Mouse (Mus musculus): ENCODE results near the gene Hmgb1. TPM values are rescaled to one million over a fixed set of nuclear protein-coding genes. Genes with fewer than 3 reads are reported as not detected.
A peak's percentile ranks its signal among the peaks of the same experiment; 100 is the strongest.

Hmgb1 gene
- polyA plus RNA-seq, 1 experiment from 2014 or later = 1,278 TPM

DNA sequence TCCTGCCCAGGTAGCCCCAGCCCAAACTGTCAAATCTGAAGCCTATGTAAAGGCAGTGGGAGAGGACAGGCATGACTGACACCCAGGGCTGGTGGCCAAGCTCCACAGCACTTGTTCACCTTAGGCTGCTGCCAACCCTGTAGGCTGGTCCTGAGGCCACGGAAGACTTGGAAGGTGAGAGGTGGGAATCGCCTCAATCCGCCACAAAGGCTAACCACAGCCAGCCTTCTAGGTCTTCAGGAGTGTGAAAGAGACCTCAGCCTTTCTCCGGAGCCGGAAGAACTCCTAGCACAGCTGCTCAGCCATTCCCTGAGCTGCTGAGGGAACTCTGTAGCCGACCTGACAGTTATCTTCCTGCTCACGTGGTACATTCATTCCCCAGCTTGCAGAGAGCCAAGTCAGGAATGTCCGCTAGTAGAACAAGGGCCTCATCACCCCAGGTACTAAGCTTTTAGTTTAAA lies 116.8 kb downstream of the Hmgb1 start:
- Histone ChIP-seq H3K4me3 (ENCODE audit: low read depth, low read length) (peak overlapping the region; percentile 39), H3K27ac (ENCODE audit: low read depth, low read length) (no peak overlapping the region), H3K9me3 (ENCODE audit: control insufficient read depth, low read length) (no peaks in the 10 kb centered on the region), H3K4me2 (peak overlapping the region; percentile 65), H3K27me3 (replicated peaks; ENCODE audit: control insufficient read depth, insufficient read depth, low read length) (no peaks in the 10 kb centered on the region), H3K4me1 (replicated peaks; ENCODE audit: control insufficient read depth, insufficient read depth, low read length) (peaks cover 3% of the 10 kb centered on the region; the same call in 1 of the 2 replicates), H3K36me3 (ENCODE audit: control insufficient read depth, insufficient read depth, low read length) (no peaks in the 10 kb centered on the region), H3K9ac (ENCODE audit: low read depth, low read length) (peak overlapping the region; percentile 49; the same call in 1 of the 2 replicates)
- DNase-seq (ENCODE audit: low spot score) = no peak
- peak; percentile 51; the same call in 1 of the 2 replicates for ATAC-seq (replicated peaks; ENCODE audit: low FRiP score)
- WGBS = 46% methylated on average over 8 of the region's 8 CpGs

- Histone ChIP-seq H3K4me3 (ENCODE audit: low read depth, low read length) (no peak overlapping the region), H3K9ac (ENCODE audit: low read depth, low read length) (no peak overlapping the region), H3K4me1 (replicated peaks; ENCODE audit: control insufficient read depth, insufficient read depth, low read length) (peaks cover 3% of the 10 kb centered on the region; the same call in 1 of the 2 replicates), H3K9me3 (ENCODE audit: control insufficient read depth, low read length) (no peaks in the 10 kb centered on the region), H3K4me2 (no peak overlapping the region), H3K27ac (ENCODE audit: low read depth, low read length) (no peak overlapping the region), H3K27me3 (replicated peaks; ENCODE audit: control insufficient read depth, insufficient read depth, low read length) (no peaks in the 10 kb centered on the region), H3K36me3 (ENCODE audit: control insufficient read depth, insufficient read depth, low read length) (no peaks in the 10 kb centered on the region)
- DNase-seq (ENCODE audit: low spot score) = no peak
- WGBS = 89% methylated on average over 1 of the region's 1 CpGs
- ATAC-seq (replicated peaks; ENCODE audit: low FRiP score) = no peak
These were observed 121.5 kb downstream of the Hmgb1 start for GRCm38 (mm10) chr5:149062833-149063232.

GRCm38 (mm10) chr5:149053352-149054168 lies 130.7 kb downstream of the Hmgb1 start:
- H3K36me3 ChIP-seq (ENCODE audit: control insufficient read depth, insufficient read depth, low read length) = peaks cover 5% of the 10 kb centered on the region; the same call in 1 of the 2 replicates
- peak overlapping the region; percentile 93 for H3K4me3 ChIP-seq (ENCODE audit: low read depth, low read length)
- ATAC-seq (replicated peaks; ENCODE audit: low FRiP score) = peak; percentile 68
- no peaks in the 10 kb centered on the region for H3K27me3 ChIP-seq (replicated peaks; ENCODE audit: control insufficient read depth, insufficient read depth, low read length)
- peaks cover 11% of the 10 kb centered on the region for H3K4me1 ChIP-seq (replicated peaks; ENCODE audit: control insufficient read depth, insufficient read depth, low read length)
- peak overlapping the region; percentile 100 for H3K9ac ChIP-seq (ENCODE audit: low read depth, low read length)
- DNase-seq (ENCODE audit: low spot score) = no peak
- no peaks in the 10 kb centered on the region for H3K9me3 ChIP-seq (ENCODE audit: control insufficient read depth, low read length)
- peak overlapping the region; percentile 99 for H3K27ac ChIP-seq (ENCODE audit: low read depth, low read length)
- peak overlapping the region; percentile 82 for H3K4me2 ChIP-seq
- WGBS = 5% methylated on average over 32 of the region's 34 CpGs

DNA sequence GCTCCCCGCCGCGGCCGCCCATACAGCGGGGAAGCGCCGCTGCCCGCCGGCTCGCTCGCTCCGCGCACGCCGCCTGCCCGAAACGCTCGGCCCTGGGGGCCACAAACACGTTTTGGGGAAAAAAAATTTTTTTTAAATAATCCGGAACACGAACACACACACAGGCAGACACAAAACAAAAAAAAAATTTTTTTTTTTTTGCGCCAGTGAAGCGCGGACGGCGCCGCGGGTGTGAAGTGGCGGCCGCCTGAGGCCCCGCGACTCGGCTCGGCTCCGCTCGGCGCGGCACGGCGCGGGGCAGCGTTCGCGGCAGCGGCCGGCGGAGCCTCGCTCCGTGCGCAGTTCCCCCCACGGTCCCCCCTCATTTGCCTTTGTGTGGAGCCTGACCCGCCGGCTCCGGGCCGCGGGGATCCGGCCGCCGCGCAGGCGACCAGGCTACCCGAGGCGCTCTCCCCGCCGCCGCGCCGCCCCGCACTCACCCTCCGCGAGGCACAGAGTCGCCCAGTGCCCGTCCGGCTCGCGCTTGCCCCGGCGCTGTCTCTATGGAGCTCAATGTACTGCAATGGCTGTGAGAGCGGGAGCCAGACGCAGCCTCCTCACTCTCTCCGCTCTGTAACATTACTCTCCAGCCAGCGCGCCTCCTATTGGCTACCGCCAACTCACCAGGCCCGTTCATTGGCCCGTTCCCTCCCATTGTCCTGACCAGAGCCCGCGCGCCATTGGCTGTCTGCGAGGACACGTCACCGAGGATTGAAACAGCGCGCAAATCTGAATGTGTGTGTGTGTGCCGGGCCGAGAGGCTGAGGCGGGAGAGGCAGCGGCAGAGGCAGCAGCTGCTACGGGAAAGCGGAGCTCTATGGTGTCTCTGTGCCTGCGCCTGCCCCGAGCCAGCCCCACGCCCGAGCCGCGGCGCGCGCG lies 131.6 kb downstream of the Hmgb1 start:
- peak overlapping the region; percentile 100 for H3K9ac ChIP-seq (ENCODE audit: low read depth, low read length)
- peak overlapping the region; percentile 93 for H3K4me3 ChIP-seq (ENCODE audit: low read depth, low read length)
- H3K36me3 ChIP-seq (ENCODE audit: control insufficient read depth, insufficient read depth, low read length) = peaks cover 5% of the 10 kb centered on the region; the same call in 1 of the 2 replicates
- WGBS = under 1% methylated on average over 99 of the region's 110 CpGs
- no peaks in the 10 kb centered on the region for H3K27me3 ChIP-seq (replicated peaks; ENCODE audit: control insufficient read depth, insufficient read depth, low read length)
- DNase-seq (ENCODE audit: low spot score) (peak; percentile 94), ATAC-seq (replicated peaks; ENCODE audit: low FRiP score) (peak; percentile 96)
- H3K27ac ChIP-seq (ENCODE audit: low read depth, low read length) = peak overlapping the region; percentile 99
- no peaks in the 10 kb centered on the region for H3K9me3 ChIP-seq (ENCODE audit: control insufficient read depth, low read length)
- peaks cover 11% of the 10 kb centered on the region for H3K4me1 ChIP-seq (replicated peaks; ENCODE audit: control insufficient read depth, insufficient read depth, low read length)
- H3K4me2 ChIP-seq = peak overlapping the region; percentile 82

DNA sequence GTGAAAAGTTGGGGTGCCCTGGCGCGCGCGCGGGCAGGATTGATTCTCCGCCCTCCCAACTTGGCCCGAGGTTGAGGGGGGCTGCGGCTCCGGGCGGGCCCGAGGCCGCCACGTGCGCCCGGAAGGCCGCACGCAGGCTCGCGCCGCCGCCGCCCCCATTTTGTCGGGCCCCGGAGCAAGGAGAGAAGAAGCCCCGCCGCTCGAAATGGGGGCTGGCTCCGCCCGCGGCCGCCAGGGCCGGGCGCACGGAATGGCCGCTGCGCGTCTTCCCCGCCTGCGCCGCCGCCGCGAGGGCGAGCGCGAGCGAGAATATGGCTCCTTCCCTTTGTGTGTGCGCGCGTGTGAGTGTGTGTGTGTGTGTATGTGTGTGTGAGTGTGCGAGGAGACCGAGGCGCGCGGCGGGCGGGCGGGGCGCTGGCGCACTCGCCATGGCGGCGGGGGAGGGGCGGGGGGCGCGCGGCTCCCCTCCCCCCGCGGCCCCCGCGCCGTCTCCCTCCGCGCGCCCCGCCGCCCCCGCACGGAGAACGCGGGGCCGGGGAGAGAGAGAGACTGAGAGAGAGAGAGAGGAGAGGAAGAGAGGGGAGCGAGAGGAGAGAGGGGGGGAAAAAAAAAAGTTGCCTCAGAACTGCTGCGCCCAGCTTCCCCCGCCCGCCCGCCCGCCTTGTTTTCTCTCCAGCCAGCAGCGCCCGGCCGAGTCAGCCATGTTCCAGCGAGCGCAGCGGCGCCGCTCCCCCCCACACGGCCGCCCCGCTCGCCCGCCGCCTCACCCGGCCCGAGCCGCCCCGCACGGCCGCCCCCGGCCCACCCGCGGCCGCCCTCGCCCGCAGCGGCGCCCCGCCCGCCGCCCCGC lies 132.5 kb downstream of the Hmgb1 start:
- WGBS = under 1% methylated on average over 74 of the region's 120 CpGs
- H3K36me3 ChIP-seq (ENCODE audit: control insufficient read depth, insufficient read depth, low read length) = peaks cover 7% of the 10 kb centered on the region; the same call in 1 of the 2 replicates
- peak overlapping the region; percentile 99 for H3K27ac ChIP-seq (ENCODE audit: low read depth, low read length)
- peak overlapping the region; percentile 93 for H3K4me3 ChIP-seq (ENCODE audit: low read depth, low read length)
- peak overlapping the region; percentile 71 for H3K4me2 ChIP-seq
- no peaks in the 10 kb centered on the region for H3K27me3 ChIP-seq (replicated peaks; ENCODE audit: control insufficient read depth, insufficient read depth, low read length)
- H3K9me3 ChIP-seq (ENCODE audit: control insufficient read depth, low read length) = no peaks in the 10 kb centered on the region
- H3K9ac ChIP-seq (ENCODE audit: low read depth, low read length) = peak overlapping the region; percentile 100
- DNase-seq (ENCODE audit: low spot score) (peak; percentile 81), ATAC-seq (replicated peaks; ENCODE audit: low FRiP score) (peak; percentile 48)
- peaks cover 11% of the 10 kb centered on the region for H3K4me1 ChIP-seq (replicated peaks; ENCODE audit: control insufficient read depth, insufficient read depth, low read length)

- H3K9ac ChIP-seq (ENCODE audit: low read depth, low read length) = peak overlapping the region; percentile 100
- peaks cover 13% of the 10 kb centered on the region for H3K36me3 ChIP-seq (ENCODE audit: control insufficient read depth, insufficient read depth, low read length)
- ATAC-seq (replicated peaks; ENCODE audit: low FRiP score) (no peak), DNase-seq (ENCODE audit: low spot score) (no peak)
- no peaks in the 10 kb centered on the region for H3K27me3 ChIP-seq (replicated peaks; ENCODE audit: control insufficient read depth, insufficient read depth, low read length)
- peak overlapping the region; percentile 71 for H3K4me2 ChIP-seq
- peak overlapping the region; percentile 99 for H3K27ac ChIP-seq (ENCODE audit: low read depth, low read length)
- WGBS = under 1% methylated on average over 27 of the region's 27 CpGs
- peaks cover 11% of the 10 kb centered on the region for H3K4me1 ChIP-seq (replicated peaks; ENCODE audit: control insufficient read depth, insufficient read depth, low read length)
- H3K4me3 ChIP-seq (ENCODE audit: low read depth, low read length) = peak overlapping the region; percentile 93
- H3K9me3 ChIP-seq (ENCODE audit: control insufficient read depth, low read length) = no peaks in the 10 kb centered on the region
These were observed 133.1 kb downstream of the Hmgb1 start for GRCm38 (mm10) chr5:149051194-149051570.

DNA sequence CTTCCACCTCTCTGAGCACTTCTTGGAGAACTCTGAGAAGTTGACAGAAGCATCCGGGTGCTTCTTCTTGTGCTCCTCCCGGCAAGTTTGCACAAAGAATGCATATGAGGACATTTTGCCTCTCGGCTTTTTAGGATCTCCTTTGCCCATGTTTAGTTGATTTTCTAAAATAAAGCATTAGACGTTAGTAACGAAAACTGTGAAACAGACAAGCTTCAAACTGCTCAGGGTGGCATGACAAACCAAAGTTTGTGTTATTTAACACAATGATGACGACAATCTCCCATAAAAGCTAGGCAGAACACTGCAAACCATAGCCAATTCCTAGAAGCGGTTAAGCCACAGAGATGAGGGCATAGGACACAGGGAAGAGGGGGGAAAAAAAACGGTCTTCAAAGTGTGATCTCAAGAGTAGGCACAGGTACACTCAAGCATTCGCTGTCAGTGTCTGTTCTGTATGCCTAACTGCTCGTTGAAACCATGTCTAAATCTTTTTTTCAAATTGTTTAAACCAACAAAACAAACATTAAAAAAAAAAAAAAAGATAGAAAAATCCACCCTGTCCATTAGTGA lies 133.6 kb downstream of the Hmgb1 start:
- peaks cover 11% of the 10 kb centered on the region for H3K4me1 ChIP-seq (replicated peaks; ENCODE audit: control insufficient read depth, insufficient read depth, low read length)
- peaks cover 14% of the 10 kb centered on the region for H3K36me3 ChIP-seq (ENCODE audit: control insufficient read depth, insufficient read depth, low read length)
- peak overlapping the region; percentile 71 for H3K4me2 ChIP-seq
- no peaks in the 10 kb centered on the region for H3K27me3 ChIP-seq (replicated peaks; ENCODE audit: control insufficient read depth, insufficient read depth, low read length)
- H3K9me3 ChIP-seq (ENCODE audit: control insufficient read depth, low read length) = no peaks in the 10 kb centered on the region
- peak overlapping the region; percentile 100 for H3K9ac ChIP-seq (ENCODE audit: low read depth, low read length)
- ATAC-seq (replicated peaks; ENCODE audit: low FRiP score) (no peak), DNase-seq (ENCODE audit: low spot score) (no peak)
- H3K27ac ChIP-seq (ENCODE audit: low read depth, low read length) = peak overlapping the region; percentile 99
- peak overlapping the region; percentile 93 for H3K4me3 ChIP-seq (ENCODE audit: low read depth, low read length)
- WGBS = 33% methylated on average over 10 of the region's 10 CpGs
